Mouse (Mus musculus) adrenal gland (tissue): Measurements from ENCODE around the gene Olfr1342.

Source experiments
- intact Hi-C: fragments of 180-260 bp; cut with DNase I; formaldehyde crosslinking; loops from one replicate; pipeline ENCODE4 v1.15.1; 2025
- long read RNA-seq, 2 experiments: library from polyadenylated mRNA; unstranded; transcript quantifications; one replicate each; pipeline ENCODE4 v2.0.0; 2020; ENCODE audit warnings: borderline replicate concordance in 1 of 2; ENCODE audit not compliant: insufficient replicate concordance in 1 of 2

The Olfr1342 gene
- long read RNA-seq, experiment 1, result 0 reads
- long read RNA-seq, experiment 2, result 0 reads

- intact Hi-C loops, result no loop called here
Observed at GRCm38 (mm10) chr4:118692412-118692973, at the start of gene Olfr1342. Olfr1342 (minus strand) TSS chr4:118692756.

- intact Hi-C loops, result no loop called here
Observed at GRCm38 (mm10) chr4:118741881-118742280, 49.3 kb upstream of the Olfr1342 start.

GRCm38 (mm10) chr4:118740988-118741698 lies 48.6 kb upstream of the Olfr1342 start:
- intact Hi-C loops, result no loop called here

- intact Hi-C loops, result no loop called here
Observed at GRCm38 (mm10) chr4:118739574-118739973, 47.0 kb upstream of the Olfr1342 start.

- intact Hi-C loops, result no loop called here
Observed at GRCm38 (mm10) chr4:118731875-118732274, 39.3 kb upstream of the Olfr1342 start, which contains the start of gene Olfr1339. Olfr1339 (plus strand) TSS chr4:118732175.

- intact Hi-C loops, result no loop called here
Observed at GRCm38 (mm10) chr4:118721742-118722483, 29.4 kb upstream of the Olfr1342 start.

- intact Hi-C loops, result no loop called here
Observed at GRCm38 (mm10) chr4:118719838-118720237, 27.3 kb upstream of the Olfr1342 start, which contains the start of gene Olfr1340. Olfr1340 (plus strand) TSS chr4:118720138.

GRCm38 (mm10) chr4:118711656-118712055 lies 19.1 kb upstream of the Olfr1342 start:
- intact Hi-C loops, result no loop called here

- intact Hi-C loops, result no loop called here
Observed at GRCm38 (mm10) chr4:118708086-118708485, 15.5 kb upstream of the Olfr1342 start.

GRCm38 (mm10) chr4:118703223-118703622 lies 10.7 kb upstream of the Olfr1342 start, which contains the start of gene Olfr1341:
Olfr1341 (plus strand) TSS chr4:118703523.
- intact Hi-C loops, result no loop called here

GRCm38 (mm10) chr4:118693812-118694211 lies 1.3 kb upstream of the Olfr1342 start:
- intact Hi-C loops, result no loop called here

GRCm38 (mm10) chr4:118687086-118687485 lies 5.5 kb downstream of the Olfr1342 start:
- intact Hi-C loops, result no loop called here

- intact Hi-C loops, result no loop called here
Observed at GRCm38 (mm10) chr4:118658652-118659051, 33.9 kb downstream of the Olfr1342 start, which contains the start of gene Olfr62. Olfr62 (plus strand) TSS chr4:118658952.

- intact Hi-C loops, result loop anchor here (5.0 kb wide), 1 partner anchor 342 kb away; no protein-coding TSS in a partner anchor
Observed at GRCm38 (mm10) chr4:118645234-118645633, 47.3 kb downstream of the Olfr1342 start.

GRCm38 (mm10) chr4:118642346-118643190 lies 50.0 kb downstream of the Olfr1342 start:
- intact Hi-C loops, result no loop called here
